Mouse (Mus musculus) heart, adult 8-10 months (tissue): Measurements from ENCODE around the gene Galns. TPM values are rescaled to one million over a fixed set of nuclear protein-coding genes. Genes with fewer than 3 reads are reported as not detected.
A peak's percentile ranks its signal among the peaks of the same experiment; 100 is the strongest.

ENCODE experiments used
- DNase-seq: peaks from one replicate; pipeline ENCODE4 v3.0.0; 2022; ENCODE audit warnings: low spot score
- total RNA-seq, 4 experiments: library from RNA; stranded (reverse); gene quantifications; 2 replicates each; pipeline ENCODE4 v1.2.4; 2022

Galns gene
- total RNA-seq, 4 experiments from 2014 or later, result 3.5 to 5.2 (median 4.4) TPM

- no peak for DNase-seq
Measured at GRCm38 (mm10) chr8:122568881-122569309, 42.4 kb downstream of the Galns start.

- no peak for DNase-seq
Measured at GRCm38 (mm10) chr8:122568109-122568504, 43.2 kb downstream of the Galns start.

- DNase-seq, result peak; percentile 94
Measured at GRCm38 (mm10) chr8:122567361-122568108, 43.7 kb downstream of the Galns start, which contains the start of gene Cdt1. Gene Cdt1, plus strand, starts transcription at chr8:122568015.

- peak; percentile 46 for DNase-seq
Measured at GRCm38 (mm10) chr8:122566766-122567165, 44.5 kb downstream of the Galns start.

GRCm38 (mm10) chr8:122564363-122565352 lies 46.6 kb downstream of the Galns start:
- no peak for DNase-seq

- no peak for DNase-seq
Measured at GRCm38 (mm10) chr8:122561199-122561598, 50.1 kb downstream of the Galns start.

- no peak for DNase-seq
Measured at GRCm38 (mm10) chr8:122558671-122559349, 52.5 kb downstream of the Galns start.

- DNase-seq, result no peak
Measured at GRCm38 (mm10) chr8:122557248-122558038, 53.8 kb downstream of the Galns start.

GRCm38 (mm10) chr8:122556030-122557009 lies 54.9 kb downstream of the Galns start:
- peak; percentile 67 for DNase-seq

- DNase-seq, result no peak
Measured at GRCm38 (mm10) chr8:122554786-122555185, 56.5 kb downstream of the Galns start.

- DNase-seq, result peak; percentile 95
Measured at GRCm38 (mm10) chr8:122551265-122552051, 59.8 kb downstream of the Galns start, which contains the start of gene Piezo1. Gene Piezo1, minus strand, starts transcription at chr8:122551329.

GRCm38 (mm10) chr8:122550995-122551264 lies 60.3 kb downstream of the Galns start:
- no peak for DNase-seq

GRCm38 (mm10) chr8:122550234-122550994 lies 60.8 kb downstream of the Galns start:
- no peak for DNase-seq

- no peak for DNase-seq
Measured at GRCm38 (mm10) chr8:122548891-122549439, 62.3 kb downstream of the Galns start.

- no peak for DNase-seq
Measured at GRCm38 (mm10) chr8:122548331-122548730, 62.9 kb downstream of the Galns start.

- no peak for DNase-seq
Measured at GRCm38 (mm10) chr8:122547815-122548214, 63.4 kb downstream of the Galns start.

- DNase-seq, result peak; percentile 87
Measured at GRCm38 (mm10) chr8:122546811-122547453, 64.3 kb downstream of the Galns start.
